Mouse (Mus musculus) lung, embryonic 16.5 days (tissue): ENCODE data around the gene Krt4. TPM values are rescaled to one million over a fixed set of nuclear protein-coding genes. Genes with fewer than 3 reads are reported as not detected.

Experiments used
- ATAC-seq: fragments of 200-750 bp; cut with Nextera tagmentation; 2 replicates; pipeline ENCODE4 v1.8.0; 2017; ENCODE audit warnings: low read depth, mild to moderate bottlenecking, moderate library complexity
- H3K27ac ChIP-seq: fragments of 300-500 bp; sonication (generic); 2 replicates; pipeline ENCODE4 v1.5.1; 2014; ENCODE audit warnings: mild to moderate bottlenecking, control low read depth, low read length
- H3K27me3 ChIP-seq: fragments of 300-500 bp; sonication (generic); 2 replicates; pipeline ENCODE4 v1.6.1; 2014; ENCODE audit warnings: low read depth, low read length, mixed read lengths; ENCODE audit not compliant: control insufficient read depth, insufficient read depth
- H3K36me3 ChIP-seq: fragments of 300-500 bp; sonication (generic); 2 replicates; pipeline ENCODE4 v1.6.1; 2014; ENCODE audit warnings: low read length; ENCODE audit not compliant: control insufficient read depth, insufficient read depth
- H3K4me1 ChIP-seq: fragments of 300-500 bp; sonication (generic); replicated peaks from 2 replicates; pipeline ENCODE4 v1.6.1; 2014; ENCODE audit warnings: low read length, mixed read lengths; ENCODE audit not compliant: control insufficient read depth, insufficient read depth
- H3K4me2 ChIP-seq: fragments of 300-500 bp; sonication (generic); 2 replicates; pipeline ENCODE4 v1.6.1; 2014; ENCODE audit warnings: low read depth, low read length, control low read depth
- H3K4me3 ChIP-seq: fragments of 300-500 bp; sonication (generic); 2 replicates; pipeline ENCODE4 v1.5.1; 2014; ENCODE audit warnings: mild to moderate bottlenecking, low read length, control low read depth
- H3K9ac ChIP-seq: fragments of 300-500 bp; sonication (generic); 2 replicates; pipeline ENCODE4 v1.6.1; 2014; ENCODE audit warnings: low read length, control low read depth
- H3K9me3 ChIP-seq: fragments of 300-500 bp; sonication (generic); 2 replicates; pipeline ENCODE4 v1.6.1; 2016; ENCODE audit warnings: low read length; ENCODE audit not compliant: control insufficient read depth
- WGBS: fragments of 180-500 bp; shearing (Covaris S2); extraction: QIAGEN DNeasy Blood & Tissue Kit; methylation state at CpG from one replicate; pipeline ENCODE4 v1.1.7; 2014; 5-methylcytosine and 5-hydroxymethylcytosine counted together
- polyA plus RNA-seq: library from polyadenylated mRNA; unstranded; fragments of >200 nt; fragmentation: Nextera tagmentation; extraction: Ambion mirVana; gene quantifications from 2 replicates; pipeline ENCODE4 v1.2.1, GENCODE M21; 2015

Gene Krt4
- polyA plus RNA-seq: 14.2 and 23.3 TPM in 2 replicates

DNA sequence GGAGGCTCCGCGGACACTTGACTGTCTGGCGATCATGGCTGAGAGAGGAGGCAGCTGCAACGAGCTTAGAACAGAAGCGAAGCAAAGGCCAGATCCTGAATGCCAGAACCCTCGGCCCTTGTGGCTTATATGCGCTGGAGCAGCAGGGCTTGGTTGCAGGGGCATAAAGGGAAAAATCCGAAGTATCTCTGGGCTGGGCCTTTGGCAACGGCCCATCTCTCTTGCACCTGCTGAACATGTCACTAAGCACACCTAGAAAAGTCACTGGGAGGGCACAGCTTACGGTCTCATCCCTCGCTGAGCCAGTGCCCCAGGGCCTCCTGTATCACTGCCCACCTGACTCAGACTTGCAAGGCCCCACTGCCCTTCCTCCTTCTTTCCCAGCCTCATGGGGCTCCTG is at the start of gene Krt4:
Krt4 (minus strand) TSS at position 101 of the 400 bp plus-strand sequence.
- H3K36me3 ChIP-seq: no peaks in the 10 kb centered on the region
- no peak within 1 kb of the TSS for H3K4me2 ChIP-seq
- no peaks in the 10 kb centered on the region for H3K9me3 ChIP-seq
- WGBS: 55% methylated on average over 11 of the region's 11 CpGs
- no peak within 1 kb of the TSS for H3K9ac ChIP-seq
- no peak within 1 kb of the TSS for H3K27ac ChIP-seq
- no peaks in the 10 kb centered on the region; the same call in 1 of the 2 replicates for H3K27me3 ChIP-seq
- H3K4me3 ChIP-seq: no peak within 1 kb of the TSS
- ATAC-seq: no peak
- peaks cover 5% of the 10 kb centered on the region for H3K4me1 ChIP-seq

DNA sequence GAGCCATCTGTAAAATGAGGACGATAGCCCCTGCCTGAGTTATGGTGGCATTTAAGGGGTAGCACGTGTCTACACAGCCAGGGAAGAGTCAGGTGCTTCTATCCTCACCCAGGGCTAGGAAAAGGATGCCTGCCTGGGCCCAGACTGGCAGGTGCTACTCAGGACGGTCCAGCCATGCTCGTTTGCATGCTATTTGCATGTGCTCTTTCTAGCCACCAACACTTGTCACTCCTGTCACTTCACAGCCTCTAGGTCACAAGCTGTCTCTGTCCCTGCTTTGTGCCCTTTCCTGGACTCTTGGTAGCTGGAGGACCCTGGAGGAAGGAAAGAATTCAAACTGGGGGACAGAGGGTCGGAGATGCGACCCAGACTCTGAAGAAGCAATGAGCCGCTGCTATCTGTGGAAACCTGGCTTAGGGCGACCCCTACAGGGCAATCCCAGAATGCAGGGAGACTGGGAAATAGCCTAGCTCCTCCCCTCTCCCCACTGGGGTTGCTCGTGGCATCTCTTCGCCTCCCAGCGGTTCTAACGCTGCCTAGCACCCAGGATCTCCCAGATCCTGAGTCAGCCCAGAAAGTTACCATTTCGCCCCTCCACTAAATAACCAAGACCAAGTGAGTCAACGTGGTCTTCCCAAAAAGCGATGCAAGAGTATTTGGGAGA is 49.0 kb upstream of the Krt4 start:
- 8% methylated on average over 15 of the region's 15 CpGs for WGBS
- H3K9ac ChIP-seq: no peak overlapping the region
- no peaks in the 10 kb centered on the region; the same call in 1 of the 2 replicates for H3K27me3 ChIP-seq
- no peaks in the 10 kb centered on the region for H3K36me3 ChIP-seq
- peaks cover 38% of the 10 kb centered on the region for H3K4me1 ChIP-seq
- peak overlapping the region; percentile 16; the same call in 1 of the 2 replicates for H3K27ac ChIP-seq
- H3K4me3 ChIP-seq: no peak overlapping the region
- no peak overlapping the region for H3K4me2 ChIP-seq
- no peaks in the 10 kb centered on the region for H3K9me3 ChIP-seq
- ATAC-seq: peak; percentile 35; the same call in 1 of the 2 replicates

DNA sequence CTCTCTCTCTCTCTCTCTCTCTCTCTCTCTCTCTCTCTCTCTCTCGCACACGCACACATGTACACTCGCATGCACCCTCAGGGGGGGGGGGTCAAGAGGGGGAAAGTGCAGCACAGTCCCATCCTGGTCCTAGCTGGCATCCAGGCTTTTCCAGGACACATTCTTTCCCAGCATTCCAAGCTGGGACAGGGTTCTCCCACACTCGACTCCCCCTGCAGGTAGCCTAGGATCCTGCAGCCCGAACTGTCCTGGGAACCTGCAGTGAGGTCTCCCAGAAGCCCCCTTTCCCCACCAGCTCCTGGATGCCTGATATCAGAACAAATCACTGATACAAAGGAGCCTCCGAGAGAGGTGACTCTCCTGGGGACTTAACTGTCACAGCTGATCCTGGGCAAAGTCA is 46.0 kb upstream of the Krt4 start:
- H3K4me1 ChIP-seq: peaks cover 14% of the 10 kb centered on the region
- no peak for ATAC-seq
- 4% methylated on average over 3 of the region's 6 CpGs for WGBS

DNA sequence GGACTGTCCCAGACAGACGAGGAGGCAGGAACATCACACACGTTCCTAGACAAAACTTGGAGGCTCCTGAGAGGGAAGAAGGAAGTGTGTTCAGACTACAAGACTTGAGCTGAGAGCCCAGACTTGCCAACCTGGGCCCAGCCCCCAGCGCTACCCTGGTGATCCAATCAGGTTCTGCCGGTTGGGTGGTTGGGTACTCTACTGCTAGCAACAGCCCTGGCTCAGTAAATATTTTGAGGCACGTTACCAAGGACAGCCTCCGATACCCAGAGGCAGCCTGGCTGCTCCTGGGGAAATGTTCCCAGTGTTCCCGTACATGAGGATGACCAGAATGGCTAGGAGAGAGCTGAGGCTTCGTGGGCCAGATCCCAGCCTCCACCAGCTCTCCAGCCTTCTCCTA is 42.3 kb upstream of the Krt4 start:
- H3K4me2 ChIP-seq: no peak overlapping the region
- no peaks in the 10 kb centered on the region for H3K9me3 ChIP-seq
- H3K36me3 ChIP-seq: no peaks in the 10 kb centered on the region
- H3K27me3 ChIP-seq: no peaks in the 10 kb centered on the region
- no peak overlapping the region for H3K9ac ChIP-seq
- peak overlapping the region; percentile 4; the same call in 1 of the 2 replicates for H3K27ac ChIP-seq
- H3K4me3 ChIP-seq: no peak overlapping the region
- ATAC-seq: peak; percentile 86
- peaks cover 7% of the 10 kb centered on the region; the same call in 1 of the 2 replicates for H3K4me1 ChIP-seq
- 58% methylated on average over 8 of the region's 8 CpGs for WGBS

More for the DNA sequence above, 46.0 kb upstream of the Krt4 start:
- no peak overlapping the region for H3K27ac ChIP-seq
- H3K4me2 ChIP-seq: no peak overlapping the region
- H3K36me3 ChIP-seq: no peaks in the 10 kb centered on the region
- H3K27me3 ChIP-seq: no peaks in the 10 kb centered on the region; the same call in 1 of the 2 replicates
- H3K4me3 ChIP-seq: no peak overlapping the region
- H3K9ac ChIP-seq: 0 out of 2 replicates have a peak overlapping the region, but pooled peaks have one; percentile 30
- H3K9me3 ChIP-seq: no peaks in the 10 kb centered on the region

DNA sequence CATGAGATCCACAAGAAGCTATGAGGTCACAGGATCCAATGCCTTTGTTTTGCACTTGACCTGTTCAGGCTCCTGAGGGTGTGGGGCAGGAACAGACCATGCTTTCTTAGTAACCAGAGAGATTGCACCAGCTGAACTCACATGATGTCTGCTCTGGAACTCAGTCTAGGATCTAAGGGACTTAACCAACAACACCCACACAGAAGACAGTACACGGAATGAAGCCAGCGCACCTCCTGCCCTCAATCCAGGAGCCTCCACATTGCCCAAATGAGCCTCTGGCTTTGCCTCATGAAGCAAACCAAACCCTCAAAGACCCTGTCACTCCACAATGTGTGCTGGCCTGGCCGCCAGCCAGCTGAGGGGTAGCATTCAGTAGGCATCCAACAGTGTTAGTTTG is 34.4 kb upstream of the Krt4 start:
- Histone ChIP-seq H3K36me3 (no peaks in the 10 kb centered on the region), H3K9ac (no peak overlapping the region), H3K4me2 (no peak overlapping the region), H3K27ac (no peak overlapping the region), H3K4me3 (no peak overlapping the region), H3K9me3 (no peaks in the 10 kb centered on the region), H3K4me1 (no peaks in the 10 kb centered on the region), H3K27me3 (no peaks in the 10 kb centered on the region)
- 88% methylated on average over 3 of the region's 3 CpGs for WGBS
- no peak for ATAC-seq

DNA sequence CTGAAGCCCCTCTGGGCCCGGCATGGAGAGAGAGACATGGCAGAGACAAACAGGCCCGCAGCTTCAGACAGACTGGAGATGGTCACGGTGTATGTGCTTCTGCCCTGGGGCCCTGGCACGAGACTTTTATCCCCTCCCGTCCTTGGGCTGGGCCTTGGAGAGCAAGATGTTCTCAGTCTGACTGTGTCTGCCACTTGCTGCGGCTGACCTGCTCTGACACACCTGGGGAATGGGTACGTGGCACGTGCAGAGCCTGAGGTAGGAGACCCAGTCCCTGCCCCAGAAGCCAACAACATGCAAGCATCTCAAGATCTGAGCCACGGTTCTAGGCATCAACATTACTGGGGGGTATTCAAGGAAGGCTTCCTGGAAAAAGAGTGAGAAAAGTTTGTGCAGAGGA is 29.7 kb upstream of the Krt4 start, which contains the start of gene Krt78:
Krt78 (minus strand) TSS at position 101 of the 400 bp plus-strand sequence.
- ATAC-seq: no peak
- H3K4me2 ChIP-seq: no peak within 1 kb of the TSS
- H3K4me3 ChIP-seq: no peak within 1 kb of the TSS
- peak within 1 kb of the TSS; percentile 79 for H3K27ac ChIP-seq
- no peaks in the 10 kb centered on the region for H3K9me3 ChIP-seq
- peaks cover 13% of the 10 kb centered on the region; the same call in 1 of the 2 replicates for H3K4me1 ChIP-seq
- no peaks in the 10 kb centered on the region for H3K27me3 ChIP-seq
- no peak within 1 kb of the TSS for H3K9ac ChIP-seq
- WGBS: 78% methylated on average over 9 of the region's 9 CpGs
- H3K36me3 ChIP-seq: no peaks in the 10 kb centered on the region

DNA sequence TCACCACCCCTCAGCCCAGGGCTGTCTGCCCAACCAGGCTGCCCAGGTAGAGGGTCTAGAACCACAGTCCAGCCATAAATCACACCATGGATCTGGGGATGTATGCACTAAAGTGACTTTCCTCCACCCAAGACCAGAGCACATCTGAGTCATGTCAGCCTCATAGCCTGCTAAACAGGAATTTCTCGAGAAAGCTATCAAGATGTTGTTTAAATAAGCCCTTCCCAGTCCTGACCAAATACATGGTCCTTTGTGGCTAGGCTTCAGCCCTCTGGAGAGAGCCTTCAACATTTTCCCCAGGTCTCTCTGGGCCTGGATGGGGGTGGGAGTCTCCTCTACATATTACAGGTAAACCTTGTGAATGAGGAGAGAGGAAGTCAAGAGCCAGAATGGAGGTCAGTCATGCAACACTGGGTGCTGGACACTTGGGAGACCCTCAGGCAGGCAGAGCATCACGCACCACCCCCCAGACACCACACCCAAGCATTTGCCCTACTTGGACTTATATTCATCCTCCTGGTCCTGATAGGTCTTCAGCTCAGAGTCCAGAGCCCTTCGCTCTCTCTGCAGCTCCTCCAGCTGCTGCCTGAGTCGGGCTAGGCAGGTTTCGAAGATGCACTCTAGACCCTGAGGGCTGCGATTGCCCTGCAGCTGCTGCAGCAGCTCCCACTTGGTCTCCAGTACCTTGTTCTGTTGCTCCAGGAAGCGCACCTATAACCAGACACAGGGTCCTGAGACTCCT is 28.4 kb upstream of the Krt4 start:
- WGBS: 63% methylated on average over 7 of the region's 7 CpGs
- Histone ChIP-seq H3K36me3 (no peaks in the 10 kb centered on the region), H3K27me3 (no peaks in the 10 kb centered on the region), H3K4me3 (no peak overlapping the region), H3K9me3 (no peaks in the 10 kb centered on the region), H3K9ac (no peak overlapping the region), H3K4me1 (peaks cover 13% of the 10 kb centered on the region; the same call in 1 of the 2 replicates), H3K4me2 (no peak overlapping the region), H3K27ac (peak overlapping the region; percentile 79)
- ATAC-seq: peak; percentile 81

DNA sequence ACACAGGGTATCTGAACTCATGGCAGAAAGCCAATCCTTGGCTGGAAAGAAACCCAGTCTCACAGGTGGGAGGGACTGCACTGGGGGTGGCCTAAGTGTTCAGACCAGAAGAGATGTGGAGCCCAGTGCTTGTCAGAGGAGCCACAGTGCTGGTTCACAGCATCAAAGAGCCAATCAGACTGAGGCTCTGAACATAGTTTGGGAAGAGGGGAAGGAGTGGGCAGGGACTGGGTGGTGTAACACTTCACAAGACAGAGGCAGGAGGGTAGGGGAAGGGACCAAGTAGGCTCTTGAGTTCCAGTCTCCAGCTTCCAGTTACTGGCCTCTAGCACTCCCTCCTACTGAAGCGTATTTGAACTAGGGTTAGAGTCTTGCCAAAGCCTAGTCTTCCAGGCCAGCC is 20.9 kb upstream of the Krt4 start:
- peak; percentile 72; the same call in 1 of the 2 replicates for ATAC-seq
- H3K27me3 ChIP-seq: no peaks in the 10 kb centered on the region
- no peaks in the 10 kb centered on the region for H3K9me3 ChIP-seq
- no peaks in the 10 kb centered on the region for H3K36me3 ChIP-seq
- 44% methylated on average over 1 of the region's 1 CpGs for WGBS
- no peak overlapping the region for H3K27ac ChIP-seq
- H3K4me3 ChIP-seq: no peak overlapping the region
- H3K9ac ChIP-seq: no peak overlapping the region
- H3K4me1 ChIP-seq: peaks cover 4% of the 10 kb centered on the region; the same call in 1 of the 2 replicates
- H3K4me2 ChIP-seq: no peak overlapping the region

DNA sequence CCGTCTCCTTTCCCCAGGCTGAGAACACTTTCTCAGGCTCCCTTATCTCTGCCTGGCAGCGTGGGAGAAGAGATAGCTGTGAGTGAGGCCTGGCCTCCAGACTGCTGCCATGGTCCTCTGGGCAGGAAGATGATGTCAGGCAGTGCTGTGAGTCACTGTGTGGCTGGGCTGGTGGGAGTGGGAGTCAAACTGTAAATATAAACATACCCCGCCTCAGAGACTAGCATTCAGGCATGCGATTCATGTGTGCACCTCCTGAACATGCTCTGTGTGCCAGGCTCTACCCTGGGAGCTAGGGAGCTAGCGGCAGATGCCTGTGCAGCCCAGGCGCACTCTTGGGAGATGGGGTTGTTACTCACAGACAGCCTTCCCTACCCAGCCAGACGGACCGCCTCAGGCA is 17.4 kb upstream of the Krt4 start:
- Histone ChIP-seq H3K36me3 (no peaks in the 10 kb centered on the region), H3K4me3 (no peak overlapping the region), H3K27ac (no peak overlapping the region), H3K4me2 (no peak overlapping the region), H3K4me1 (peaks cover 9% of the 10 kb centered on the region), H3K27me3 (no peaks in the 10 kb centered on the region), H3K9ac (no peak overlapping the region), H3K9me3 (no peaks in the 10 kb centered on the region)
- WGBS: 47% methylated on average over 8 of the region's 8 CpGs
- ATAC-seq: no peak
